Comparison of ENCODE assay signal across 10 mouse cellular contexts in the genomic region with DNA sequence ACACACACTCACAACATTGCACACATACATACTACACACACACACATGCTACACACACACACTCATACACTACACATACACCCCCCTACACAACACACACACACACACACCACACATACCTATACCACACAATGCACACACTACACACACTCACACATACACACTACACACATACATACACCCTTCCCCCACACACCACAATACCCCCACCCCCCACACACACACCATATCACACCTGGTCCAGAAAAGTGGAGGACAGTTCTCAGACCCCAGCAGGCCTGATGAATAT. TPM values are rescaled to one million over a fixed set of nuclear protein-coding genes. Genes with fewer than 3 reads are reported as not detected.
DNase-seq lines count a peak whose midpoint lies in the region; ATAC-seq and TF ChIP-seq lines count a peak whose summit lies in the region.
"Had no signal": no experiment of that assay in that cellular context is flagged by ENCODE, and none has a peak within 500 bp of the region (broad histone marks: within the 10 kb centered on the region; RNA-seq: fewer than 3 reads in every experiment).

No protein-coding gene starts in this region.

- peak overlapping the region; percentile 62; the same call in 1 of the 2 replicates for H3K27ac ChIP-seq in cerebellum, adult 2 months (ENCODE audit: insufficient read depth, low read length)
- H3K27ac ChIP-seq in kidney, adult 2 months (ENCODE audit: insufficient read depth, low read depth, low read length), result peak overlapping the region; percentile 58; the same call in 1 of the 2 replicates
- H3K27ac ChIP-seq in CH12.LX (ENCODE audit: insufficient read depth, low read depth), result peak overlapping the region; percentile 0; the same call in 1 of the 2 replicates
- no peak overlapping the region for H3K27ac ChIP-seq in liver, embryonic 13.5 days

- no peak for TF ChIP-seq CTCF in cerebellum, adult 2 months (IDR thresholded peaks at IDR 0.05; ENCODE audit: borderline replicate concordance, insufficient read depth, low read depth, low read length)
- no peak for TF ChIP-seq CTCF in kidney, adult 2 months (conservative IDR thresholded peaks at IDR 0.05; ENCODE audit: insufficient read depth, insufficient read length, low read depth, low read length)
- no peak for TF ChIP-seq CTCF in CH12.LX (conservative IDR thresholded peaks at IDR 0.05 in 1 of 2, IDR thresholded peaks at IDR 0.05 in 1 of 2; ENCODE audit: low read depth in 2 of 2, low read length in 2 of 2)

- no peak for TF ChIP-seq POLR2A in cerebellum, adult 2 months (IDR thresholded peaks at IDR 0.05; ENCODE audit: borderline replicate concordance, insufficient read depth, low read length)
- TF ChIP-seq POLR2A in kidney, adult 2 months (IDR thresholded peaks at IDR 0.05; ENCODE audit: low read depth, low read length), result no peak
- TF ChIP-seq POLR2A in CH12.LX (IDR thresholded peaks at IDR 0.05; ENCODE audit: low read depth, low read length), result no peak

- no peaks in the 10 kb centered on the region for H3K9me3 ChIP-seq in CH12.LX (replicated peaks; ENCODE audit: low read length)
- H3K9me3 ChIP-seq in liver, embryonic 13.5 days (replicated peaks), result no peaks in the 10 kb centered on the region
- H3K9me3 ChIP-seq: megakaryocyte, embryonic 14.5 days had no signal

- no peaks in the 10 kb centered on the region for H3K36me3 ChIP-seq in kidney, adult 2 months (ENCODE audit: control insufficient read depth, insufficient read depth, low read length)
- peaks cover 9 to 46% of the 10 kb centered on the region in 2 experiments for H3K36me3 ChIP-seq in CH12.LX (replicated peaks in 1 of 2; ENCODE audit: control insufficient read depth in 1 of 2, insufficient read depth in 1 of 2, low read length in 1 of 2)
- no peaks in the 10 kb centered on the region for H3K36me3 ChIP-seq in liver, embryonic 13.5 days

- H3K79me2 ChIP-seq in CH12.LX (replicated peaks; ENCODE audit: control insufficient read depth, extremely low read depth, insufficient read depth, poor library complexity, severe bottlenecking), result no peaks in the 10 kb centered on the region

- in situ Hi-C loops in CH12.LX (cut with MboI; ENCODE audit: low pct_ligation_motif_present, low pct_unique_long_range_greater_than_20kb, low sequenced_read_pairs), result loop anchor here (5.0 kb wide), 1 partner anchor 66 kb away; no protein-coding TSS in a partner anchor

- TF ChIP-seq RAD21 in CH12.LX (IDR thresholded peaks at IDR 0.05; ENCODE audit: low read depth, low read length), result no peak

- H3K9ac ChIP-seq in CH12.LX (ENCODE audit: insufficient read depth, low read depth), result no peak overlapping the region
- no peak overlapping the region for H3K9ac ChIP-seq in liver, embryonic 13.5 days

- no peaks in the 10 kb centered on the region for H3K27me3 ChIP-seq in cerebellum, adult 2 months (ENCODE audit: control insufficient read depth, insufficient read depth, low read length)
- no peaks in the 10 kb centered on the region for H3K27me3 ChIP-seq in kidney, adult 2 months (replicated peaks; ENCODE audit: control insufficient read depth, insufficient read depth, low read length)
- no peaks in the 10 kb centered on the region for H3K27me3 ChIP-seq in CH12.LX (replicated peaks)
- H3K27me3 ChIP-seq in liver, embryonic 13.5 days, result no peaks in the 10 kb centered on the region

- ATAC-seq in liver, embryonic 13.5 days (ENCODE audit: low read depth), result 0 out of 2 replicates have a peak, but pooled peaks have one; percentile 15

- H3K4me3 ChIP-seq in cerebellum, adult 2 months (replicated peaks; ENCODE audit: insufficient read depth, low read depth, low read length), result no peak overlapping the region
- no peak overlapping the region for H3K4me3 ChIP-seq in kidney, adult 2 months (ENCODE audit: insufficient read depth, low read depth, low read length)
- H3K4me3 ChIP-seq in CH12.LX (replicated peaks in 1 of 3; ENCODE audit: low read depth in 2 of 3, low read length in 2 of 3, poor library complexity in 1 of 3), result no peak overlapping the region
- H3K4me3 ChIP-seq in liver, embryonic 13.5 days (replicated peaks), result no peak overlapping the region
- H3K4me3 ChIP-seq: megakaryocyte, embryonic 14.5 days had no signal

- no peak overlapping the region for H3K4me2 ChIP-seq in CH12.LX (ENCODE audit: insufficient read depth, low read depth, poor library complexity, severe bottlenecking)
- H3K4me2 ChIP-seq in liver, embryonic 13.5 days, result no peak overlapping the region

- H3K4me1 ChIP-seq in cerebellum, adult 2 months (ENCODE audit: control insufficient read depth, insufficient read depth, low read length), result peaks cover 15% of the 10 kb centered on the region; the same call in 1 of the 2 replicates
- H3K4me1 ChIP-seq in kidney, adult 2 months (ENCODE audit: control insufficient read depth, insufficient read depth, low read length), result peaks cover 12% of the 10 kb centered on the region; the same call in 1 of the 2 replicates
- H3K4me1 ChIP-seq in CH12.LX (ENCODE audit: control insufficient read depth in 1 of 2, insufficient read depth in 2 of 2), result peaks cover 7 to 30% of the 10 kb centered on the region in 2 experiments
- H3K4me1 ChIP-seq in liver, embryonic 13.5 days (replicated peaks), result no peaks in the 10 kb centered on the region
- H3K4me1 ChIP-seq: megakaryocyte, embryonic 14.5 days had no signal

- TF ChIP-seq EP300 in CH12.LX (IDR thresholded peaks at IDR 0.05; ENCODE audit: low read length), result no peak

- no peak for DNase-seq in cerebellum, adult 2 months
- no peak for DNase-seq in cerebellum, postnatal 10 days
- no peak for DNase-seq in kidney, adult 2 months
- no peak for DNase-seq in kidney, postnatal 14 days
- no peak for DNase-seq in CH12.LX (ENCODE audit: extremely low read depth)
- no peak for DNase-seq in liver, embryonic 13.5 days
- no peak for DNase-seq in spleen, postnatal 14 days (ENCODE audit: low spot score in 2 of 2)
- no peak for DNase-seq in gastrocnemius, adult 8-10 months (ENCODE audit: low spot score in 2 of 2)
- DNase-seq: kidney, adult 18-20 months had no signal

- dilution Hi-C loops in CH12.LX (cut with MboI; ENCODE audit: extremely low pct_ligation_motif_present, extremely low pct_unique_long_range_greater_than_20kb, low sequenced_read_pairs), result no loop called here

TF ChIP-seq in CH12.LX, 34 proteins besides CTCF, POLR2A, EP300 and RAD21:
- TF ChIP-seq MAX (IDR thresholded peaks at IDR 0.05; ENCODE audit: low read length), result no peak
- TF ChIP-seq JUND (conservative IDR thresholded peaks at IDR 0.05; ENCODE audit: low read depth, low read length), result no peak
- no peak for TF ChIP-seq CHD1 (IDR thresholded peaks at IDR 0.05; ENCODE audit: low read depth, low read length)
- no peak for TF ChIP-seq USF2 (conservative IDR thresholded peaks at IDR 0.05; ENCODE audit: low read depth, low read length)
- TF ChIP-seq GABPA (IDR thresholded peaks at IDR 0.05; ENCODE audit: insufficient replicate concordance, low read depth, low read length), result no peak
- TF ChIP-seq TCF12 (IDR thresholded peaks at IDR 0.05; ENCODE audit: low read depth, low read length), result no peak
- no peak for TF ChIP-seq ZKSCAN1 (IDR thresholded peaks at IDR 0.05; ENCODE audit: borderline replicate concordance, low read depth, low read length)
- TF ChIP-seq UBTF (IDR thresholded peaks at IDR 0.05; ENCODE audit: low read depth, low read length), result no peak

RNA-seq across cellular contexts. Expression of gene Hsd11b1, which starts 7.6 kb away (rescaled TPM):
- polyA plus RNA-seq in cerebellum, adult 2 months (2012; rRNA removed), result 94.8 and 95.6 TPM in 2 replicates
- 125 and 136 TPM in 2 replicates for polyA plus RNA-seq in kidney, adult 2 months (2012; rRNA removed)
- total RNA-seq in CH12.LX (2012; rRNA removed) (1.5 and 2.0 TPM in 2 replicates), CH12.LX (2014; rRNA removed) (4.8 and 5.7 TPM in 2 replicates)
- 5.5 and 6.3 TPM in 2 replicates for polyA plus RNA-seq in CH12.LX (2012; ENCODE audit: insufficient read length, low read depth)
- 2.0 and 2.1 TPM in 2 replicates for polyA plus RNA-seq in liver, embryonic 13.5 days (2015; fragmentation: Nextera tagmentation; extraction: Ambion mirVana)
- 1 to 10 TPM; 3.6 to 7.9 (median 4.7) TPM for total RNA-seq in gastrocnemius, adult 8-10 months (2022)

RNA-seq across cellular contexts. Expression of gene G0s2, which starts 16.8 kb away (rescaled TPM):
- polyA plus RNA-seq in cerebellum, adult 2 months (2012; rRNA removed), result 36.0 and 37.1 TPM in 2 replicates
- 175 and 201 TPM in 2 replicates for polyA plus RNA-seq in kidney, adult 2 months (2012; rRNA removed)
- total RNA-seq in CH12.LX (2012; rRNA removed) (not detected in 2 replicates), CH12.LX (2014; rRNA removed) (not detected in 2 replicates)
- polyA plus RNA-seq in CH12.LX (2012; ENCODE audit: insufficient read length, low read depth), result not detected in 2 replicates
- 40.3 and 43.2 TPM in 2 replicates for polyA plus RNA-seq in liver, embryonic 13.5 days (2015; fragmentation: Nextera tagmentation; extraction: Ambion mirVana)
- 10 to 100 TPM; 14.5 to 30.2 (median 27.6) TPM for total RNA-seq in gastrocnemius, adult 8-10 months (2022)

RNA-seq across cellular contexts. Expression of gene Lamb3, which starts 48.7 kb away (rescaled TPM):
- polyA plus RNA-seq in cerebellum, adult 2 months (2012; rRNA removed), result 3.9 and 4.1 TPM in 2 replicates
- 2.7 and 4.8 TPM in 2 replicates for polyA plus RNA-seq in kidney, adult 2 months (2012; rRNA removed)
- total RNA-seq in CH12.LX (2012; rRNA removed), result 10.1 and 10.2 TPM in 2 replicates
- 14.1 and 14.6 TPM in 2 replicates for total RNA-seq in CH12.LX (2014; rRNA removed)
- polyA plus RNA-seq in CH12.LX (2012; ENCODE audit: insufficient read length, low read depth), result 7.8 and 12.3 TPM in 2 replicates
- polyA plus RNA-seq in liver, embryonic 13.5 days (2015; fragmentation: Nextera tagmentation; extraction: Ambion mirVana), result 0.21 and 0.25 TPM in 2 replicates
- 1 to 10 TPM; 2.1 to 5.0 (median 2.5) TPM for total RNA-seq in gastrocnemius, adult 8-10 months (2022)

RNA-seq across cellular contexts. Expression of gene Traf3ip3, which starts 54.7 kb away (rescaled TPM):
- polyA plus RNA-seq in cerebellum, adult 2 months (2012; rRNA removed), result 0.79 and 0.80 TPM in 2 replicates
- polyA plus RNA-seq in kidney, adult 2 months (2012; rRNA removed), result 0.52 and 3.2 TPM in 2 replicates
- total RNA-seq in CH12.LX (2012; rRNA removed) (72.9 and 80.1 TPM in 2 replicates), CH12.LX (2014; rRNA removed) (68.8 and 76.0 TPM in 2 replicates)
- polyA plus RNA-seq in CH12.LX (2012; ENCODE audit: insufficient read length, low read depth), result 60.9 and 96.4 TPM in 2 replicates
- 7.1 and 7.3 TPM in 2 replicates for polyA plus RNA-seq in liver, embryonic 13.5 days (2015; fragmentation: Nextera tagmentation; extraction: Ambion mirVana)
- 1 to 10 TPM in 1 of 4 experiments, under 1 TPM in 3; 0.48 to 2.0 (median 0.74) TPM for total RNA-seq in gastrocnemius, adult 8-10 months (2022)

Comparison
In these comparisons a context has a peak if more than half of its experiments do, and no peak if none do; other contexts are left out.
1. RNA of gene Hsd11b1, which starts 7.6 kb away (polyA plus RNA-seq): 125 to 136 TPM in kidney, adult 2 months and 94.8 to 95.6 TPM in cerebellum, adult 2 months; 5.5 to 6.3 TPM in CH12.LX and 2.0 to 2.1 TPM in liver, embryonic 13.5 days; every median in the first group is over 10 times any median in the second.
2. RNA of gene G0s2, which starts 16.8 kb away (polyA plus RNA-seq): 175 to 201 TPM in kidney, adult 2 months, 40.3 to 43.2 TPM in liver, embryonic 13.5 days and 36.0 to 37.1 TPM in cerebellum, adult 2 months; not detected in CH12.LX; every median in the first group is over 10 times any median in the second.